Mouse (Mus musculus): ENCODE results near the gene Krt36.

Gene Krt36

GRCm38 (mm10) chr11:100105576-100106122 lies at the start of gene Krt36:
Krt36 (minus strand) TSS chr11:100105626.
- DNase-seq (ENCODE audit: low spot score in 2 of 2) = no peak

DNA sequence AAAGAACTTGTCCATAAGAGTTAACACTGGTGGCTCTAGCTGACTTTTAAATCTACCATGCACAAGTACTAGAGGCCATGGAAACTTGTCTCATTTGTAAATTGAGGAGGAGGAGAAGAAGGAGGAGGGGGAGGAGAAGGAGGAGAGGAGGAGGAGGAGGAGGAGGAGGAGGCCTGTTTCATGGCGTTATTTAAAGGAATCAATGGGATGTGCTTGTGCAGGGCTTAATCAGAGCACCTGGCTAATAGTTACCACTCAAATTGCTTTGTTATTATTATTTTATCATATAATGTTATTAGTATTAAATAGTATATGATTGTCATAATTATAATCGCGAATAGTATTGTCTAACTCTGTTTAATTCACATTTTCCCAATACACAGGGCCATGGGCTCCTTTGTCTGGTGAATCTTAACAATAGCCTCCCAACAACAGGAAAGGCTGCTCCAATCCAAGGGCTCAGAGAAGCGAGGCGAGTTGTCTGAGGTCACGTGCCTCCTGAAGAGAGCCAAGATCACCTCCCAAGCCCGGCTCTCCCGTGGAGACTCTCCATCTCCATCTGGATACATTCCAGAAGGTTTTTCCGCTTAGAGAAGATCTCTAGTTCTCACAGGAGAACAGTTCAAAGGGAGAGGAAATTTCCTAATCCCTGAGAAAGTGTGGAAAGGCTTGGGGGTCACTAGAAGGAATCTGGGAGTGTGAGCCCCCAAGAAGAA lies 43.3 kb upstream of the Krt36 start, which contains the start of gene Krt19:
Gene Krt19, minus strand, starts transcription at position 51 of the 716 bp plus-strand sequence.
- DNase-seq (ENCODE audit: low spot score in 2 of 2) = no peak

GRCm38 (mm10) chr11:100147566-100148353 lies 42.3 kb upstream of the Krt36 start:
- DNase-seq (ENCODE audit: low spot score in 2 of 2) = no peak

- no peak for DNase-seq (ENCODE audit: low spot score in 2 of 2)
Measured at GRCm38 (mm10) chr11:100145858-100146560, 40.6 kb upstream of the Krt36 start.

GRCm38 (mm10) chr11:100145104-100145503 lies 39.7 kb upstream of the Krt36 start:
- no peak for DNase-seq (ENCODE audit: low spot score in 2 of 2)

GRCm38 (mm10) chr11:100140966-100141365 lies 35.5 kb upstream of the Krt36 start:
- no peak for DNase-seq (ENCODE audit: low spot score in 2 of 2)

- DNase-seq (ENCODE audit: low spot score in 2 of 2) = no peak
Measured at GRCm38 (mm10) chr11:100139391-100139790, 34.0 kb upstream of the Krt36 start.

- DNase-seq (ENCODE audit: low spot score in 2 of 2) = no peak
Measured at GRCm38 (mm10) chr11:100138809-100139208, 33.4 kb upstream of the Krt36 start.

DNA sequence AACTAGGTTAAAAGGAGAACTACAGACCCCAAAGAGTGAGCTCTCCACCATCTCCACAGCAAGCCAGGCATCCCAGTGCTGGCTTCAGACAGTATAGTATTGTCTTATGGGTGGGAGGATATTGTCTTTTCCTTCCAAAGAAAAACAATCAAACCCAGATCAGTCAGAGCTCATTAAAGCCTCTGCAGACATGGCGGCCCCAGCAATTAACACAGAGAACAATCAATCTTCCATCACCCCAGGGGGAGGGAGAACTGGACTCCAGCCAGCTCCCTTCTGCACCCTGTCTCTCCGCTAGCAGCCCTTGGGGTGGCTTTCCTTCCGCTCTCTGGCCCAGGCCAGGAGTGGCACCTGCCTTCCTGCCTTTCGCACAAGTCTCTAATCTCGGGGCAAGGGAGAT lies 32.3 kb upstream of the Krt36 start:
- DNase-seq (ENCODE audit: low spot score in 2 of 2) = peak in 1 of 2 experiments; percentile 9

DNA sequence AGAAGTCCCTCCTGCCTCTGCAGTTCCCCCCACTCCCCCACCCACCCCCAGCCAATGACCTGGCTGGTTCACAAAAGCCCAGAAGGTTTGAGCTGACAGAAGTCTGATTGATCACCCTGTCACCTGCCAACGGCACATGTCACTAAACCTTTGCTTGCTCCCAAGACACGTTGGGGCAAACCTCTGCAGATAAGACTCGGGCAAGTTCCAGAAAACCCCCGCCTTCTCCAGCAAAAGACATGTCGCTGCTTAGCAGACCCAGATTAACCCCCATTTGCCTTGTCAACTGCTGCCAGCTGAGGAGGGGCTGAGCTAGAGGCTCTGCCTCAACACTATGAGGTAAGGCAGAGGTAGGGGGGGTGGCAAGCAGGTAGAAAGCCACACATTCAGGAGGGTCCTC lies 31.1 kb upstream of the Krt36 start:
- no peak for DNase-seq (ENCODE audit: low spot score in 2 of 2)

DNA sequence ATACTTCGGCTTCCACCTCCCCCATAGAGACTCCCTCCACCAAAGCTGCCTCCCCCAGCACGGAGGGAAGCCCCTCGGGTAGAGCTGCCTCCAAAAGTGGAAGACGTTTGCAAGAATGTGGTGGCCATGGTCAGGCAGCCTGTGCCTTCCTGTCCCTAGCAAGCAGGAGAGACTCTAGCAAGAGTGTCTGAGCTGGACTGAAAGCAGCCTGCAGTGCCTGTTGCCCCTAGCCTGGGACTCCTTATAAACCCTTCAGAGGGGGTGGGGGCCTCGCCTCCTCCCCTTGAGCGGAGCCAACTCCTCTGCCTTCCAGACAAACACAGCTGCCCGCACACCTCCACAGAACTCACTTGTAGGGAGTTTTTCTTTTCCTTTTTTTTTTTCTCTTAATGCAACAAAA lies 30.3 kb upstream of the Krt36 start, which contains the start of gene Krt15:
Gene Krt15, minus strand, starts transcription at position 198 of the 400 bp plus-strand sequence.
- no peak for DNase-seq (ENCODE audit: low spot score in 2 of 2)

- no peak for DNase-seq (ENCODE audit: low spot score in 2 of 2)
Measured at GRCm38 (mm10) chr11:100124901-100125300, 19.5 kb upstream of the Krt36 start.

DNA sequence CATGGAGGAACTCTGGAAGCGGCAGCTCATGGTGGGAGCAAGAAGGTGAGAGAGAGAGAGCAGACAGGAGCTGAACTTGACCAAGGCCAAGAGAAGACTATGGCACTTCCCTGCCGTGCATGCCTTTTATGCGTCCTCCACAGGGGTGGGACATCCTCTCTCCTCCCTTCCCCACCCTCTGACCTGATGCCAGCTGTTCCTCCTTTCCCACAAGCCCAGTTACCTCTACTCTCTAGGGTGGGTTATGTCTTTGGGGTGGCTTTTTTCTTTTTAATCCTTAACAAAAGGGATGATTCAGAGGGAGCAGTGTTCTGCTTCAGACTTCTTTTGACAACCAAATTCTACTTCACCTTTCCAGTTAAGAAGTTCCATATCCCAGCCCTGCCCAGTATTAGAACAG lies 16.0 kb upstream of the Krt36 start, which contains the start of gene Krt13:
Gene Krt13, minus strand, starts transcription at position 101 of the 400 bp plus-strand sequence.
- no peak for DNase-seq (ENCODE audit: low spot score in 2 of 2)

DNA sequence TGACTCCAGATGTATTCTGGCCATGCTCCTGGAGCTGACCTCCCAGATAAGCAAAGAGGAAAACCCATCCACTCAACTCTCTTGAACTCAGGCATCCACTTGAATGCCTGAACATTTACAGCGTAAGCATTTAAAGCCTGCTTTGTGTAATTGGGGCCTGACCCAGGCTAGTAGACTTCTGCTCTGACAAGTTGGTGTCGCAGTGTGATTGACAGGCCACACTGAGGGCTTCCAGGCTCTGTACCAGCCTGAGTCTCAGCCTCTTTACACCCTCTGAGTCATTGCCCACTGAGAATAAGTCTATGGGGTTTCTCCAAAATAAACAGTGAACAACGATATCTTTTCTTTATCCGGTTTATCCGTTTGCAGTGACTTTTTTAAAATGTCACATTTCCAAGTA lies 14.9 kb upstream of the Krt36 start:
- DNase-seq (ENCODE audit: low spot score in 2 of 2) = no peak

GRCm38 (mm10) chr11:100113742-100114029 lies 8.3 kb upstream of the Krt36 start:
- DNase-seq (ENCODE audit: low spot score in 2 of 2) = no peak

GRCm38 (mm10) chr11:100112935-100113741 lies 7.7 kb upstream of the Krt36 start:
- DNase-seq (ENCODE audit: low spot score in 2 of 2) = no peak

DNA sequence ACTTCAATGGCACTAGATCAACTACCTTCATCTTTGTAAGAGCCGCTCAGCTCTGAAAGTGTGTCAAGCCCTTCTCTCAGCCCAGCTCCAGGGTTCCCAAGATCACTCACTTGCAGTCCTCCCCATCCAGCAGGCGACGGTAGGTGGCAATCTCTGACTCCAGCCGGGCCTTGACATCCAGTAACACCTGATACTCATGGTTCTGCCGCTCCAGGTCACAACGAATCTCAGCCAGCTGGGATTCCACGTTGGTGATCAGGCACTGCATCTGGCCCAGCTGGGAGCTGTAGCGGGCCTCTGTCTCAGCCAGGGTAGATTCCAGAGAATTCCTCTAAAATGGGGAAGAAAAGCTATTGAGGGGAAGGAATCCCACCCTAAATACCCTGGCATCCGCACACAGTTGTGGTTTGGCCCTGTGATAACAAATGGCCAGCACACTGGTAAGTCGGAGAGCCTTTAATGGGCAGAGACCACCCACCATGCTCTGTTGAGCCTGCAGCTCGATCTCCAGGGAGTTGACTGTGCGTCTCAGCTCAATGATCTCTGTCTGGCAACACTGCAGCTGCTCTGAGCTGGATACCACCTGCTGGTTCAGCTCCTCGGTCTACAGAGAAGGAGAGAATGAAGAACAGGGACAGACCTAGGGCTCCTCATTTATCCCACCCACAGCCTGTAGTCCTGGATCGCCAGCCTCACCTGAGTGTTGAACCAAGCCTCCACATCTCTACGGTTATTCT lies 2.6 kb downstream of the Krt36 start:
- DNase-seq (ENCODE audit: low spot score in 2 of 2) = no peak

GRCm38 (mm10) chr11:100100391-100100790 lies 5.0 kb downstream of the Krt36 start:
- DNase-seq (ENCODE audit: low spot score in 2 of 2) = no peak

DNA sequence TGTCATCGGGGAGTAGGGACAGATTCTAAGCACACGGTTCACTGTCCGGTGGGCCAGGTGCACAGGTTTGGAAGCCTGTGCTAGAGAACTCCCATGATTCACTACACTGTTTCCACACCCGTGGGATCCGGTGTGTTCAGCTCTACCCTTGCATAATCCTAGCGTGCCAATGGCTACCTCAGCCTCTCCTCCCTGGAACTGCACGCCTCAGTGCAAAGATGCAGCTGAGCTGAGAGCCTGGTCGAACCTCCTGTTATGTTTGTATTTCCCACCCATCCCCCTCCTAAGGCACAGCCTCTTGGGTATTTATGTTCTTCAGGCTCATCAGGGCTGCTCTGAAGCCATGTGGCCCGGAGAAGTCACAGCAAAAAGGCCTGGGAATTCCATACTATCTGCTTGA lies 7.6 kb downstream of the Krt36 start:
- no peak for DNase-seq (ENCODE audit: low spot score in 2 of 2)

DNA sequence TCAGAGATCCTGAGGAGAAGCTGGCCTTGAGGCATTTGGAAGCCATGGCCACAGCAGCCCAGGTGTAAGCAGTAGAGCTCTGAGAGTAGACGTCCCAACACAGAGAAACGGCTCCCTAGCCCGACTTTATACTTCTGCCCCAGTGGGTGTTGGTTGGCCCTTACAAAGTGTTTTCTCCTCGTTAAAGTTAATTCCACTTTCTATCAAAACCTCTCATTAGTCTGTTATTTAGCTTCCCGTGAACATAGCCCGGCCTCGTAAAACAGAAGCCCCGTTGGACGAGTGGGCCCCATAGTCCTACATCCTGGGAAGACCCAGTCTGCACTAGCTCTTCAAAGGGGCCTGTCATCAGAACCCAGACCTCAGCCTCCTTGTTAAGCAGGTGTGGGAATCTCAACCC lies 9.3 kb downstream of the Krt36 start, which contains the start of gene Krt35:
Gene Krt35, minus strand, starts transcription at position 101 of the 400 bp plus-strand sequence.
- DNase-seq (ENCODE audit: low spot score in 2 of 2) = no peak

All from frontal cortex, postnatal 10 days (tissue).